Mouse (Mus musculus): ENCODE results near the gene Rbm12b1. TPM values are rescaled to one million over a fixed set of nuclear protein-coding genes. Genes with fewer than 3 reads are reported as not detected.

The Rbm12b1 gene
- polyA plus RNA-seq, 1 experiment from 2014 or later: 2.4 TPM

DNA sequence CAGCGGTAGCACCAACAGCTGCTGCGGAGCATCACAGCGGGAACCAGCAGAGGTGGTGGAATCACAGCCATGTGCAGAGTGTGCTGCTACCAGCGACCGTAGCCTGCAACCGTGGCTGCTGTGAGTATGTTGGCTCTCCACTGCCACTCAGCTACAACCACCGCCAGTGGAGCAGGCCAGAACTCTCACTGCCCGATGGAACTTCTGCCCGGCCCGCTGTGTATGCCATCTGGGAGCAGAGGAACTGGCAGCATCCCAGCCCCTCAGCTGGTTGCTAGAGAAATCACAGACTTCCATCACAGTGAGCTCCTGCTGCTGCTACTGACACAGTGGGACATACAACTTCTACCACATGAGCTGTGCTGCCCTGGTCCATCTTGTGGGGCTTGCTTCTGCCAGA lies 38.9 kb downstream of the Rbm12b1 start:
- Histone ChIP-seq H3K27me3 (replicated peaks; ENCODE audit: insufficient read depth, low read length) (no peaks in the 10 kb centered on the region), H3K4me2 (replicated peaks; ENCODE audit: low read depth, low read length) (no peak overlapping the region), H3K27ac (ENCODE audit: low read length) (no peak overlapping the region), H3K36me3 (ENCODE audit: insufficient read depth, low read length) (no peaks in the 10 kb centered on the region), H3K9me3 (ENCODE audit: low read length) (no peaks in the 10 kb centered on the region), H3K4me1 (ENCODE audit: insufficient read depth, low read depth, low read length) (no peaks in the 10 kb centered on the region), H3K4me3 (ENCODE audit: low read depth, low read length) (no peak overlapping the region), H3K9ac (replicated peaks; ENCODE audit: low read depth) (no peak overlapping the region)
- no peak for ATAC-seq
- 88% methylated on average over 10 of the region's 10 CpGs for WGBS
- DNase-seq (ENCODE audit: low spot score): no peak
- TF ChIP-seq EP300 (IDR thresholded peaks at IDR 0.05): no peak
- no peak for TF ChIP-seq CTCF (IDR thresholded peaks at IDR 0.05)

Other genes with a start within 250 kb of the Rbm12b1 start
- gene Gm10604, start 159.0 kb upstream of the Rbm12b1 start, polyA plus RNA-seq (2015; fragmentation: Nextera tagmentation; extraction: Ambion mirVana): 0.08 and 0.18 TPM in 2 replicates
- 7.3 and 8.8 TPM in 2 replicates for gene Rbm12b2, start 50.8 kb upstream of the Rbm12b1 start, polyA plus RNA-seq (2015; fragmentation: Nextera tagmentation; extraction: Ambion mirVana)
- gene Fam92a, start 31.8 kb downstream of the Rbm12b1 start, polyA plus RNA-seq (2015; fragmentation: Nextera tagmentation; extraction: Ambion mirVana): 46.8 and 47.1 TPM in 2 replicates